Mouse (Mus musculus): ENCODE results near the gene Chaf1a.

GRCm38 (mm10) chr17:56079921-56080320, 39.7 kb downstream of the Chaf1a start:
- TF ChIP-seq CTCF (IDR thresholded peaks at IDR 0.05; ENCODE audit: low read depth) (no peak), EP300 (optimal IDR thresholded peaks at IDR 0.05) (no peak)
